Mouse (Mus musculus) embryonic stem cell, embryonic (primary cell): ENCODE results near the gene Aff1.

Experiments used
- CTCF ChIA-PET, 4 experiments: fragments of 300-600 bp in 2 of 4; fragments of 350-600 bp in 2 of 4; sonication (Branson Sonifier 250); formaldehyde crosslinking; loops; one replicate each; lab custom pipeline; 2022; ENCODE audit warnings: inconsistent platforms in 2 of 4; lab: Charles Lee
- POLR2A ChIA-PET, 4 experiments: fragments of 300-600 bp in 2 of 4; fragments of 350-600 bp in 2 of 4; sonication (Branson Sonifier 250); formaldehyde crosslinking; loops; one replicate each; lab custom pipeline; 2022; ENCODE audit warnings: antibody characterized with exemption in 4 of 4, inconsistent platforms in 1 of 4; lab: Charles Lee

Gene Aff1

GRCm38 (mm10) chr5:103854041-103854806, 162.1 kb downstream of the Aff1 start:
- POLR2A ChIA-PET, result interaction anchor here in 3 of 4 experiments (0.6 to 1.9 kb wide), 6 partner anchors 9 to 526 kb away, joined by 3 to 6 read pairs (median 3); no protein-coding TSS in a partner anchor
- CTCF ChIA-PET, result interaction anchor here in 1 of 4 experiments (0.6 to 1.5 kb wide), 2 partner anchors 10 to 112 kb away, joined by 4 read pairs; no protein-coding TSS in a partner anchor

DNA sequence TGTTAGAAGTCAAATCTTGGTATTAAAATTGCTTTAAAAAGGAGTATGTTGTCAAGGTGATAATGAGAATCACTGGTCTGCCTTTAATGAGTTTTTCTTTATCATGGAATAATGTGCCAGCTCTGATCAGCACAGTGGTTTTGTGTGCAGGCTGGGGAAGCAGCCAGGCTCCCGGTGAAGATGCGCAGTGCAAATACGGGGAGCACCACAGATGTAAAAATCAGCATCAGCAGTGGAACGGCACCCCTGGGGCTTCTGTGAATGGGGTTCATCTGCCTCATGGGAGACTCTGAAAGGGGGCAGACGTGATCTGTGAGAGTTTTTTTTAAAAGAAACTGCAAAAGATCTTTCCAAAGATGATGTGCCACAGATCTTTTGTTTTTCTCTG, 162.6 kb downstream of the Aff1 start:
- POLR2A ChIA-PET, result interaction anchor here in 1 of 4 experiments (1.2 kb wide), 1 partner anchor 35 kb away, joined by 3 read pairs; no protein-coding TSS in a partner anchor
- CTCF ChIA-PET, result interaction anchor here in 2 of 4 experiments (0.8 to 3.4 kb wide), 3 partner anchors 11 to 73 kb away, joined by 3 to 18 read pairs (median 4); no protein-coding TSS in a partner anchor

- ChIA-PET CTCF (interaction anchor here (0.6 to 3.4 kb wide), 16 partner anchors 8 to 479 kb away, joined by 3 to 34 read pairs (median 5); no protein-coding TSS in a partner anchor), POLR2A (interaction anchor here in 3 of 4 experiments (0.9 to 1.6 kb wide), 9 partner anchors 11 to 172 kb away, joined by 3 to 8 read pairs (median 4); no protein-coding TSS in a partner anchor)
Measured at GRCm38 (mm10) chr5:103855483-103856211, 163.5 kb downstream of the Aff1 start.

- ChIA-PET POLR2A (interaction anchor here in 3 of 4 experiments (0.6 to 1.6 kb wide), 13 partner anchors 12 to 201 kb away, joined by 3 to 8 read pairs (median 4); partner anchors contain the start of gene 1700016H13Rik (in 1 of the 3)), CTCF (interaction anchor here (0.5 to 3.4 kb wide), 24 partner anchors 9 to 479 kb away, joined by 3 to 34 read pairs (median 4); partner anchors contain the start of gene Aff1 (in 2 of the 4))
Measured at GRCm38 (mm10) chr5:103856286-103857009, 164.3 kb downstream of the Aff1 start.

DNA sequence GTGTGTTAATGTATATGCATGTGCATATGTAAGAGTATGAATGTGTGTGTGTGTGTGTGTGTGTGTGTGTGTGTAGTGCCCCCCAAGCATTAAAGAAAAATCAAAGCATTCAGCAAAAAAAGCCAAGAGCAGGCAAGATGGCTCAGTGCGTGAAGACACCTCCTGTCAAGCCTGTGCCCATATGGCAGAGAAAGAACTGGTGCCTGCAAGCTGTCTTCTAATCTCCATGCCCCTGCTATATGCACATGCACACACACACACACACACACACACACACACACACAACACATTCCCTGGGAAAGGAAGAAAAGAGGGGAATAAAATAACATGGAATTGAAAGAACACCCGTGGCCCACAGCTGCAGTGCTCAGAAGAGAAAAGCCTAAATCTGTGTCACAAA, 165.0 kb downstream of the Aff1 start:
- CTCF ChIA-PET, result interaction anchor here (1.1 to 3.4 kb wide), 12 partner anchors 9 to 202 kb away, joined by 3 to 34 read pairs (median 6); no protein-coding TSS in a partner anchor
- POLR2A ChIA-PET, result interaction anchor here in 2 of 4 experiments (0.8 to 1.6 kb wide), 7 partner anchors 24 to 202 kb away, joined by 3 to 8 read pairs (median 4); partner anchors contain the start of gene 1700016H13Rik (in 1 of the 2)

DNA sequence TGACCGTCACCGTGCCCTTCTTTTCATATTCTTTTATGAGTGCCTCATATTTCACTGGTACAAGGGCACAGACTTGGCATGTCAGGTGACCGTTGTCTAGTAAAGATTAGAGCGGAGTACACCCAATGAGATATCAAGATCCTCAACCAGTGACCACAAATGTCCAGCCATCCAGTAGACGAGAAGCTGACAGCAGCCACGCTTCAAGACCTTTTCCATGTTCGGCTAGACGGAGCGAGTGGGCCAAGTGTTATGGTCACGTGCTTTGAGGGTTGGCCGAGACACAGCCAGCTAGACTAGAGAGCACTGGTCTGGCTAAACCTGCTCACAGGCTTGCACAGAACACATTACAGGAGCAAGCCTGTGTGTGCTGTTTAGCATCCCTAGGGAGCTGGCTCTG, 168.4 kb downstream of the Aff1 start:
- ChIA-PET CTCF (interaction anchor here in 1 of 4 experiments (1.0 to 1.1 kb wide), 2 partner anchors 67 to 265 kb away, joined by 3 to 5 read pairs; no protein-coding TSS in a partner anchor), POLR2A (interaction anchor here in 2 of 4 experiments (0.9 to 1.6 kb wide), 6 partner anchors 9 to 189 kb away, joined by 3 to 4 read pairs (median 3); no protein-coding TSS in a partner anchor)

DNA sequence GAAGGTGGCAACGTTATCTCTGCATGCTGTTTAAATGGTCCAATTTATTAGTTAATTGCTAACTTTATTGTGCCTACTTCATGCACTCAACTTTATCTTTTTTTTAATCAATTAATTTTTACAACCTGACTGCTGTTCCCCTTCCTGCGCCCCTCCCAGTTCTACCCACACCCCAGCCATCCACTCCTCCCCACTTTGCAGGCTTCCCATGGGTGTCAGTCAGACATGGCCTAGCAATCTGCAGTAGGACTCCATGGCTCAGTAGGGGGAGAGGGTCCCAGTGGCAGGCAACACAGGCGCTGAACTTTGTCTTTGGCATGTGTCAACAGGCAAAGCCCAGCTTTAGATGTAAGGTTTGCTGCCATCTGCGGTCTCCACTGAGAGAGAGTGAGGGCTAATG, 171.6 kb downstream of the Aff1 start:
- CTCF ChIA-PET, result interaction anchor here in 1 of 4 experiments (0.7 to 1.1 kb wide), 2 partner anchors 33 to 64 kb away, joined by 3 to 5 read pairs; no protein-coding TSS in a partner anchor
- POLR2A ChIA-PET, result interaction anchor here in 1 of 4 experiments (0.7 to 1.3 kb wide), 3 partner anchors 15 to 154 kb away, joined by 3 read pairs; no protein-coding TSS in a partner anchor

GRCm38 (mm10) chr5:103889766-103890165, 197.6 kb downstream of the Aff1 start:
- ChIA-PET POLR2A (interaction anchor here in 2 of 4 experiments (0.6 to 1.4 kb wide), 4 partner anchors 12 to 393 kb away, joined by 3 to 4 read pairs (median 3); no protein-coding TSS in a partner anchor), CTCF (interaction anchor here in 2 of 4 experiments (0.6 to 1.0 kb wide), 4 partner anchors 8 to 234 kb away, joined by 3 to 6 read pairs (median 3); partner anchors contain the start of gene 1700016H13Rik (in 1 of the 2))

- POLR2A ChIA-PET, result interaction anchor here in 3 of 4 experiments (0.6 to 1.4 kb wide), 5 partner anchors 11 to 160 kb away, joined by 3 to 5 read pairs (median 3); partner anchors contain the start of gene Klhl8 (in 1 of the 3)
- CTCF ChIA-PET, result interaction anchor here in 3 of 4 experiments (0.9 to 1.5 kb wide), 3 partner anchors 81 to 243 kb away, joined by 3 to 4 read pairs (median 3); no protein-coding TSS in a partner anchor
Measured at GRCm38 (mm10) chr5:103898310-103898709, 206.1 kb downstream of the Aff1 start.
